ENCODE assay signal across 29 mouse cellular contexts in the genomic region with DNA sequence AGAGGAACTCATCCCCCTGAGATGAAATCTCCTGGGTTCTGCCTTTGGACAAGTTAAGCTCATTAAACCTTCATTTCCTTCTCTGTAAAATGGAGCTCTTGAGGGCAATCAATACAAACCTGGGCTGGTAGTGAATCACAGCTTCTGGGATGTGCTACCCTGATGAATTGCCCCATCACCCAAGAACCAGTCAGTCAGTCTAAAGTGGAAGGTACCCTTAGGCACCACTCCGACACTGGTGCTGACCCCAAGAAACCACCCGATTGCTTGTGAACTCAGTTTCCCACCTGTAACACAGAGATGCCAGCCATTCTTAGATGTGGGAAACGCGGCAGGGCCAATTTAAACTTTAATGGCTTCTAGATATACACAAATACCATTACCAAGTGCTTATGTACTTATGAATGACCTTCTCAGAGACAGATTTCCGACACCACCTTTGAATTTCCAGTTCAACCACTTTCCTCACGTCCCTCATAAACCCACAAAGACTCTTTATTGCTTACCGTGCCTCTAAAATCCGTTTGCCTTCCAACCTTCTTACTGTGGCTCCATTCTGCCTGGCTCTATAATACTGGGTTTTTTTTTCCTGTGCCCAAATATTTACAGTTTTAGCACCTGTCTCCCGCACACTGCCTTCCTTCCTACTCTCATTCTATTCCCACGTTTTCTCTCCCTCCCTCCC. TPM values are rescaled to one million over a fixed set of nuclear protein-coding genes. Genes with fewer than 3 reads are reported as not detected.
DNase-seq lines count a peak whose midpoint lies in the region; ATAC-seq and TF ChIP-seq lines count a peak whose summit lies in the region.
"Had no signal": no experiment of that assay in that cellular context is flagged by ENCODE, and none has a peak within 500 bp of the region (broad histone marks: within the 10 kb centered on the region; RNA-seq: fewer than 3 reads in every experiment).

No protein-coding gene starts in this region.

- H3K9me3 ChIP-seq in intestine, postnatal 0 days (ENCODE audit: control insufficient read depth) = no peaks in the 10 kb centered on the region
- H3K9me3 ChIP-seq in stomach, embryonic 14.5 days (ENCODE audit: control insufficient read depth, low read depth, low read length) = no peaks in the 10 kb centered on the region
- H3K9me3 ChIP-seq: embryonic facial prominence, embryonic 12.5 days; forebrain, embryonic 10.5 days; forebrain, embryonic 15.5 days; G1E; heart, embryonic 12.5 days; limb, embryonic 12.5 days; liver, embryonic 15.5 days had no signal

- no peak overlapping the region for H3K4me3 ChIP-seq in brown adipose tissue, adult 24 weeks (ENCODE audit: insufficient read depth, low read depth, low read length)
- H3K4me3 ChIP-seq in intestine, postnatal 0 days (ENCODE audit: low read depth, low read length) = no peak overlapping the region
- H3K4me3 ChIP-seq in stomach, embryonic 14.5 days (ENCODE audit: low read depth, low read length) = no peak overlapping the region
- H3K4me3 ChIP-seq: embryonic facial prominence, embryonic 12.5 days; forebrain, embryonic 10.5 days; forebrain, embryonic 15.5 days; heart, adult 2 months; heart, embryonic 12.5 days; left cerebral cortex, adult 2 months; limb, embryonic 12.5 days; liver, embryonic 15.5 days had no signal

- H3K4me2 ChIP-seq in intestine, postnatal 0 days (replicated peaks; ENCODE audit: low read depth) = peak overlapping the region; percentile 24; the same call in 1 of the 2 replicates
- H3K4me2 ChIP-seq in stomach, embryonic 14.5 days (replicated peaks; ENCODE audit: low read depth, low read length) = no peak overlapping the region
- H3K4me2 ChIP-seq: embryonic facial prominence, embryonic 12.5 days; forebrain, embryonic 15.5 days; heart, embryonic 12.5 days; hindbrain, embryonic 14.5 days; limb, embryonic 12.5 days; liver, embryonic 15.5 days had no signal

- peak overlapping the region; percentile 40 for H3K27ac ChIP-seq in brown adipose tissue, adult 24 weeks (replicated peaks; ENCODE audit: low read depth, low read length)
- H3K27ac ChIP-seq in intestine, postnatal 0 days (ENCODE audit: low read depth, low read length) = no peak overlapping the region
- H3K27ac ChIP-seq in stomach, embryonic 14.5 days (ENCODE audit: low read length) = 0 out of 2 replicates have a peak overlapping the region, but pooled peaks have one; percentile 27
- H3K27ac ChIP-seq: embryonic facial prominence, embryonic 12.5 days; forebrain, embryonic 10.5 days; forebrain, embryonic 15.5 days; heart, adult 2 months; hindbrain, embryonic 14.5 days; left cerebral cortex, adult 2 months; limb, embryonic 12.5 days; liver, embryonic 15.5 days had no signal

- no peaks in the 10 kb centered on the region for H3K27me3 ChIP-seq in intestine, postnatal 0 days (replicated peaks; ENCODE audit: control insufficient read depth, insufficient read depth, low read length)
- H3K27me3 ChIP-seq in stomach, embryonic 14.5 days (ENCODE audit: control insufficient read depth, insufficient read depth, low read length) = no peaks in the 10 kb centered on the region
- H3K27me3 ChIP-seq: embryonic facial prominence, embryonic 12.5 days; forebrain, embryonic 15.5 days; heart, embryonic 12.5 days; limb, embryonic 12.5 days; liver, embryonic 15.5 days; Patski had no signal

- no peak overlapping the region for H3K9ac ChIP-seq in intestine, postnatal 0 days (ENCODE audit: low read depth, low read length)
- H3K9ac ChIP-seq in stomach, embryonic 14.5 days (replicated peaks; ENCODE audit: low read depth, low read length) = no peak overlapping the region
- H3K9ac ChIP-seq: embryonic facial prominence, embryonic 12.5 days; forebrain, embryonic 15.5 days; heart, embryonic 12.5 days; hindbrain, embryonic 14.5 days; limb, embryonic 12.5 days; liver, embryonic 15.5 days had no signal

- intact Hi-C loops in heart, postnatal 25 days (cut with DNase I) = no loop called here

- peaks cover 59% of the 10 kb centered on the region for H3K4me1 ChIP-seq in brown adipose tissue, adult 24 weeks (ENCODE audit: control insufficient read depth, insufficient read depth, insufficient read length, low read length)
- H3K4me1 ChIP-seq in intestine, postnatal 0 days (replicated peaks; ENCODE audit: control insufficient read depth, insufficient read depth, low read length) = no peaks in the 10 kb centered on the region
- H3K4me1 ChIP-seq in stomach, embryonic 14.5 days (ENCODE audit: control insufficient read depth, insufficient read depth, low read length) = no peaks in the 10 kb centered on the region
- H3K4me1 ChIP-seq: forebrain, embryonic 15.5 days; liver, embryonic 15.5 days had no signal

- TF ChIP-seq CTCF in intestine, postnatal 0 days (IDR thresholded peaks at IDR 0.05; ENCODE audit: low read depth) = no peak

- H3K36me3 ChIP-seq in intestine, postnatal 0 days (ENCODE audit: control insufficient read depth, insufficient read depth) = no peaks in the 10 kb centered on the region
- H3K36me3 ChIP-seq in stomach, embryonic 14.5 days (ENCODE audit: control insufficient read depth, insufficient read depth, low read length) = no peaks in the 10 kb centered on the region
- H3K36me3 ChIP-seq: embryonic facial prominence, embryonic 12.5 days; forebrain, embryonic 10.5 days; forebrain, embryonic 15.5 days; G1E; heart, embryonic 12.5 days; limb, embryonic 12.5 days; liver, embryonic 15.5 days had no signal

- 26% methylated on average over 10 of the region's 10 CpGs for WGBS in intestine, postnatal 0 days
- WGBS in stomach, embryonic 14.5 days = 46% methylated on average over 10 of the region's 10 CpGs

- ATAC-seq in intestine, postnatal 0 days = peak; percentile 67
- ATAC-seq in stomach, embryonic 14.5 days (ENCODE audit: insufficient number of reproducible peaks, insufficient read depth, low FRiP score, low read depth) = no peak
- ATAC-seq in inflammation-experienced regulatory T-cells, adult 6 months = no peak
- ATAC-seq: forebrain, embryonic 15.5 days; Patski had no signal

- peak; percentile 37 for DNase-seq in heart, adult 11 months
- DNase-seq in heart, postnatal 25 days (ENCODE audit: low spot score) = no peak
- no peak for DNase-seq in thymus, postnatal 25 days
- no peak for DNase-seq in embryo, embryonic 9.5 days (ENCODE audit: extremely low spot score)
- DNase-seq: adrenal gland, postnatal 14 days; cerebellum, adult 2 months; cerebellum, postnatal 14 days; gastrocnemius, postnatal 36 days; heart, adult 2 months; kidney, adult 9 months; kidney, postnatal 14 days; midbrain, embryonic 14.5 days; retina, postnatal 1 day; right cerebral cortex, postnatal 14 days had no signal

RNA-seq across cellular contexts. Expression of a gene that starts 30.8 kb away (rescaled TPM):
- 1 to 10 TPM; 5.0 to 5.1 TPM for total RNA-seq in heart, postnatal 25 days (2021)
- 14.1 and 14.8 TPM in 2 replicates for polyA plus RNA-seq in brown adipose tissue, adult 24 weeks (2012; ENCODE audit: insufficient read depth, insufficient read length, missing spikeins)
- 13.8 and 15.1 TPM in 2 replicates for polyA plus RNA-seq in intestine, postnatal 0 days (2015; fragmentation: Nextera tagmentation; extraction: Ambion mirVana)
- polyA plus RNA-seq in stomach, embryonic 14.5 days (2014; fragmentation: Nextera tagmentation; extraction: Ambion mirVana) = 28.4 and 28.9 TPM in 2 replicates
- polyA plus RNA-seq in inflammation-experienced regulatory T-cells, adult 6 months (2017; shearing (Covaris generic)) = under 1 TPM in 2 of 3 experiments, not detected in 1; 0.17 to 0.33 TPM
- total RNA-seq: monocyte, adult 5-6 weeks had no signal
- polyA plus RNA-seq: G1E had no signal

Comparison
In these comparisons a context has a peak if more than half of its experiments do, and no peak if none do; other contexts are left out.
1. RNA of a gene that starts 30.8 kb away (polyA plus RNA-seq): 28.4 to 28.9 TPM in stomach, embryonic 14.5 days, 14.1 to 14.8 TPM in brown adipose tissue, adult 24 weeks and 13.8 to 15.1 TPM in intestine, postnatal 0 days; 0.17 to 0.33 TPM in inflammation-experienced regulatory T-cells, adult 6 months; every median in the first group is over 10 times any median in the second.